Mouse (Mus musculus) CD8-positive naive resting alpha-beta T cell, adult 2 months (primary cell): ENCODE results near the gene Cd27.

Experiments
- DNase-seq, 2 experiments: peaks; one replicate each; pipeline ENCODE4 v3.0.0; 2022; ENCODE audit warnings: low read depth in 2 of 2, low spot score in 2 of 2

The Cd27 gene

GRCm38 (mm10) chr6:125215148-125215954 lies 21.5 kb downstream of the Cd27 start, which contains the start of gene Vamp1:
Vamp1 (plus strand) TSS chr6:125215551.
- DNase-seq: peak; percentile 81 to 86

- no peak for DNase-seq
Measured at GRCm38 (mm10) chr6:125213715-125214114, 23.1 kb downstream of the Cd27 start.

- DNase-seq: no peak
Measured at GRCm38 (mm10) chr6:125213129-125213528, 23.7 kb downstream of the Cd27 start.

- DNase-seq: no peak
Measured at GRCm38 (mm10) chr6:125212621-125213020, 24.2 kb downstream of the Cd27 start.

- DNase-seq: no peak
Measured at GRCm38 (mm10) chr6:125210436-125210835, 26.4 kb downstream of the Cd27 start.

GRCm38 (mm10) chr6:125197166-125197565 lies 39.6 kb downstream of the Cd27 start:
- DNase-seq: no peak

GRCm38 (mm10) chr6:125196301-125196700 lies 40.5 kb downstream of the Cd27 start:
- DNase-seq: no peak

- no peak for DNase-seq
Measured at GRCm38 (mm10) chr6:125195541-125196075, 41.2 kb downstream of the Cd27 start.

- DNase-seq: no peak
Measured at GRCm38 (mm10) chr6:125193390-125193789, 43.4 kb downstream of the Cd27 start.

- no peak for DNase-seq
Measured at GRCm38 (mm10) chr6:125192841-125193240, 44.0 kb downstream of the Cd27 start.

- DNase-seq: peak; percentile 67 to 79
Measured at GRCm38 (mm10) chr6:125192016-125192714, 44.6 kb downstream of the Cd27 start.

GRCm38 (mm10) chr6:125191332-125192015 lies 45.3 kb downstream of the Cd27 start, which contains the start of the genes Ncapd2 and Mrpl51:
Ncapd2 (minus strand) TSS chr6:125191701.
Mrpl51 (plus strand) TSS chr6:125191801.
- DNase-seq: peak; percentile 94 to 96

- no peak for DNase-seq
Measured at GRCm38 (mm10) chr6:125190816-125191215, 46.0 kb downstream of the Cd27 start.

- DNase-seq: no peak
Measured at GRCm38 (mm10) chr6:125186203-125186602, 50.6 kb downstream of the Cd27 start.
